Mouse (Mus musculus): ENCODE data around the gene Ncam1.

- TF ChIP-seq CTCF (conservative IDR thresholded peaks at IDR 0.05; ENCODE audit: insufficient read depth, insufficient read length, low read depth, low read length) = no peak
- TF ChIP-seq POLR2A (IDR thresholded peaks at IDR 0.05; ENCODE audit: low read depth, low read length) = no peak
These were observed 175.6 kb downstream of the Ncam1 start for GRCm38 (mm10) chr9:49622928-49623676.
